Mouse (Mus musculus) right cerebral cortex, adult 18-20 months (tissue): ENCODE data around the gene Lypd5.

ENCODE experiments used
- DNase-seq: peaks from one replicate; pipeline ENCODE4 v3.0.0; 2022; ENCODE audit warnings: mixed read lengths

Lypd5 gene

GRCm38 (mm10) chr7:24361001-24361400 lies 12.0 kb downstream of the Lypd5 start:
- DNase-seq = no peak

- no peak for DNase-seq
Measured at GRCm38 (mm10) chr7:24363228-24363627, 14.2 kb downstream of the Lypd5 start.

GRCm38 (mm10) chr7:24364827-24365226 lies 15.8 kb downstream of the Lypd5 start:
- peak; percentile 78 for DNase-seq

GRCm38 (mm10) chr7:24365258-24366014 lies 16.4 kb downstream of the Lypd5 start:
- DNase-seq = no peak

GRCm38 (mm10) chr7:24366716-24367632 lies 18.0 kb downstream of the Lypd5 start:
- no peak for DNase-seq

GRCm38 (mm10) chr7:24368226-24368625 lies 19.2 kb downstream of the Lypd5 start:
- no peak for DNase-seq

GRCm38 (mm10) chr7:24368946-24369345 lies 19.9 kb downstream of the Lypd5 start:
- no peak for DNase-seq

- DNase-seq = no peak
Measured at GRCm38 (mm10) chr7:24369731-24370541, 20.9 kb downstream of the Lypd5 start, which contains the start of gene Kcnn4. TSS of gene Kcnn4 (plus strand) at chr7:24370263.

- DNase-seq = no peak
Measured at GRCm38 (mm10) chr7:24371012-24371808, 22.2 kb downstream of the Lypd5 start.

GRCm38 (mm10) chr7:24371809-24372145 lies 22.8 kb downstream of the Lypd5 start:
- DNase-seq = no peak

- DNase-seq = no peak
Measured at GRCm38 (mm10) chr7:24372300-24372699, 23.3 kb downstream of the Lypd5 start.

GRCm38 (mm10) chr7:24372786-24373185 lies 23.8 kb downstream of the Lypd5 start:
- no peak for DNase-seq

GRCm38 (mm10) chr7:24373538-24374379 lies 24.8 kb downstream of the Lypd5 start:
- no peak for DNase-seq

- no peak for DNase-seq
Measured at GRCm38 (mm10) chr7:24376456-24376855, 27.5 kb downstream of the Lypd5 start.

GRCm38 (mm10) chr7:24377091-24377865 lies 28.3 kb downstream of the Lypd5 start:
- DNase-seq = no peak

GRCm38 (mm10) chr7:24378049-24378701 lies 29.2 kb downstream of the Lypd5 start:
- no peak for DNase-seq

GRCm38 (mm10) chr7:24379934-24380333 lies 30.9 kb downstream of the Lypd5 start:
- DNase-seq = no peak

- DNase-seq = no peak
Measured at GRCm38 (mm10) chr7:24380370-24380769, 31.4 kb downstream of the Lypd5 start.

- DNase-seq = no peak
Measured at GRCm38 (mm10) chr7:24382730-24383372, 33.9 kb downstream of the Lypd5 start.
